Comparison of ENCODE assay signal across 8 mouse cellular contexts in genomic region chr6:148687770-148688169, GRCm38 (mm10).
DNase-seq lines count a peak whose midpoint lies in the region; ATAC-seq and TF ChIP-seq lines count a peak whose summit lies in the region.

No protein-coding gene starts in this region.

- peak; percentile 71 for ATAC-seq in forebrain, embryonic 11.5 days (replicated peaks; ENCODE audit: low FRiP score)

- H3K36me3 ChIP-seq in forebrain, embryonic 11.5 days (ENCODE audit: control insufficient read depth, insufficient read depth, low read length) = no peaks in the 10 kb centered on the region
- H3K36me3 ChIP-seq in hindbrain, embryonic 10.5 days = no peaks in the 10 kb centered on the region

- peak; percentile 8 to 12 for DNase-seq in cerebellum, adult 2 months
- no peak for DNase-seq in cerebellum, adult 11-12 months
- peak; percentile 79 for DNase-seq in adrenal gland, postnatal 14 days
- peak; percentile 68 for DNase-seq in forebrain, embryonic 11.5 days (ENCODE audit: low spot score)
- peak; percentile 59 for DNase-seq in hindbrain, embryonic 10.5 days (ENCODE audit: low spot score)
- DNase-seq in left cerebral cortex, adult 8-10 months (ENCODE audit: low spot score in 2 of 2) = peak; percentile 15 to 40
- DNase-seq in mesoderm, embryonic 11.5 days (ENCODE audit: low read depth, low spot score) = peak; percentile 58
- peak; percentile 5 to 10 for DNase-seq in spleen, postnatal 36 days (ENCODE audit: low spot score in 2 of 2)

- H3K9me3 ChIP-seq in forebrain, embryonic 11.5 days (ENCODE audit: control insufficient read depth, low read length) = no peaks in the 10 kb centered on the region
- no peaks in the 10 kb centered on the region for H3K9me3 ChIP-seq in hindbrain, embryonic 10.5 days

- H3K27me3 ChIP-seq in cerebellum, adult 2 months (ENCODE audit: control insufficient read depth, insufficient read depth, low read length) = no peaks in the 10 kb centered on the region
- no peaks in the 10 kb centered on the region for H3K27me3 ChIP-seq in forebrain, embryonic 11.5 days (ENCODE audit: control insufficient read depth, insufficient read depth, low read length)
- no peaks in the 10 kb centered on the region for H3K27me3 ChIP-seq in hindbrain, embryonic 10.5 days (ENCODE audit: insufficient read depth, poor library complexity, severe bottlenecking)

- no peak overlapping the region for H3K9ac ChIP-seq in forebrain, embryonic 11.5 days (ENCODE audit: low read length)

- no peak overlapping the region for H3K27ac ChIP-seq in cerebellum, adult 2 months (ENCODE audit: insufficient read depth, low read length)
- no peak overlapping the region for H3K27ac ChIP-seq in forebrain, embryonic 11.5 days (ENCODE audit: low read depth, low read length)
- H3K27ac ChIP-seq in hindbrain, embryonic 10.5 days = no peak overlapping the region

- H3K4me1 ChIP-seq in cerebellum, adult 2 months (ENCODE audit: control insufficient read depth, insufficient read depth, low read length) = no peaks in the 10 kb centered on the region
- H3K4me1 ChIP-seq in forebrain, embryonic 11.5 days (replicated peaks; ENCODE audit: control insufficient read depth, insufficient read depth, low read length) = no peaks in the 10 kb centered on the region
- no peaks in the 10 kb centered on the region for H3K4me1 ChIP-seq in hindbrain, embryonic 10.5 days (replicated peaks)

- TF ChIP-seq CTCF in cerebellum, adult 2 months (IDR thresholded peaks at IDR 0.05; ENCODE audit: borderline replicate concordance, insufficient read depth, low read depth, low read length) = peak; percentile 22; the same call in 1 of the 2 replicates

- TF ChIP-seq POLR2A in cerebellum, adult 2 months (IDR thresholded peaks at IDR 0.05; ENCODE audit: borderline replicate concordance, insufficient read depth, low read length) = no peak

- 20% methylated on average over 2 of the region's 4 CpGs for WGBS in cerebellum, adult 2 months
- 40% methylated on average over 3 of the region's 4 CpGs for WGBS in forebrain, embryonic 11.5 days
- WGBS in hindbrain, embryonic 10.5 days = 33% methylated on average over 4 of the region's 4 CpGs

- H3K4me3 ChIP-seq in cerebellum, adult 2 months (replicated peaks; ENCODE audit: insufficient read depth, low read depth, low read length) = no peak overlapping the region
- H3K4me3 ChIP-seq in forebrain, embryonic 11.5 days (ENCODE audit: low read depth, low read length) = no peak overlapping the region
- no peak overlapping the region for H3K4me3 ChIP-seq in hindbrain, embryonic 10.5 days

- H3K4me2 ChIP-seq in forebrain, embryonic 11.5 days (ENCODE audit: low read depth, low read length, severe bottlenecking) = no peak overlapping the region
